Comparison of ENCODE assay signal across 11 mouse cellular contexts in the genomic region with DNA sequence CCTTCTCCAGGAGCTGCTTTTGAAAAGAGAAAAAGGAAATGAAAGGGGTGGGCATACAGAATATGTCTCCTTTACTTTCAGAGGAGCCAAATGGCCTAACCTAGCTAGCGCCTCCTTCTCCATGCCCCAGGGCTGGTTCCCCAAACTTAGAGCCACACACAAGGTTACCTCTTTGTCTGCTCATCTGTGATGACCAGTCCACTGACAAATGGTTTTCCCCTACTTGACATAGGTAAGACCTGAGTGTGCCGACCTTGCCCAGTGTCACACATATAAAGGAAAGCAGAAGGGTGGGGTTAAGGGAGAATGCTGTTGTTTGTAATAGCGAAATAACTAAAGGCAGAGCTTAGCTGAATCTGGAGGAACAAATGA. TPM values are rescaled to one million over a fixed set of nuclear protein-coding genes. Genes with fewer than 3 reads are reported as not detected.
DNase-seq lines count a peak whose midpoint lies in the region; ATAC-seq and TF ChIP-seq lines count a peak whose summit lies in the region.
"Had no signal": no experiment of that assay in that cellular context is flagged by ENCODE, and none has a peak within 500 bp of the region (broad histone marks: within the 10 kb centered on the region; RNA-seq: fewer than 3 reads in every experiment).

No protein-coding gene starts in this region.

- H3K4me1 ChIP-seq in hindbrain, embryonic 11.5 days (replicated peaks; ENCODE audit: control insufficient read depth, insufficient read depth, low read length), result peaks cover 18% of the 10 kb centered on the region
- H3K4me1 ChIP-seq in hindbrain, postnatal 0 days (ENCODE audit: insufficient read depth, low read length), result peaks cover 33% of the 10 kb centered on the region
- H3K4me1 ChIP-seq in ES-Bruce4 (ENCODE audit: control insufficient read depth, insufficient read depth, low read length), result peaks cover 14% of the 10 kb centered on the region
- H3K4me1 ChIP-seq in forebrain, embryonic 10.5 days, result peaks cover 75% of the 10 kb centered on the region
- H3K4me1 ChIP-seq in liver, embryonic 12.5 days, result peaks cover 100% of the 10 kb centered on the region

- no peak for TF ChIP-seq EP300 in ES-Bruce4 (IDR thresholded peaks at IDR 0.05; ENCODE audit: insufficient read depth, low read depth, low read length)

- TF ChIP-seq POLR2A in ES-Bruce4 (IDR thresholded peaks at IDR 0.05; ENCODE audit: insufficient read depth, low read length), result no peak

- no peak overlapping the region for H3K4me3 ChIP-seq in hindbrain, embryonic 11.5 days (ENCODE audit: low read depth, low read length)
- no peak overlapping the region for H3K4me3 ChIP-seq in hindbrain, postnatal 0 days (ENCODE audit: low read length)
- no peak overlapping the region for H3K4me3 ChIP-seq in ES-Bruce4 (ENCODE audit: low read depth, low read length)
- no peak overlapping the region for H3K4me3 ChIP-seq in forebrain, embryonic 10.5 days
- peak overlapping the region; percentile 41 for H3K4me3 ChIP-seq in liver, embryonic 12.5 days

- 79% methylated on average over 3 of the region's 3 CpGs for WGBS in hindbrain, embryonic 11.5 days
- 71% methylated on average over 3 of the region's 3 CpGs for WGBS in hindbrain, postnatal 0 days
- 84% methylated on average over 3 of the region's 3 CpGs for WGBS in forebrain, embryonic 10.5 days
- 55% methylated on average over 3 of the region's 3 CpGs for WGBS in liver, embryonic 12.5 days (ENCODE audit: insufficient replicate concordance)

- no peak for DNase-seq in hindbrain, embryonic 11.5 days (ENCODE audit: low spot score)
- DNase-seq in hindbrain, postnatal 0 days (ENCODE audit: low spot score), result no peak
- no peak for DNase-seq in forebrain, embryonic 10.5 days (ENCODE audit: extremely low spot score, low spot score)
- no peak for DNase-seq in testis, postnatal 10 days (ENCODE audit: low spot score)
- no peak for DNase-seq in gastrocnemius, postnatal 14 days
- DNase-seq in left cerebral cortex, postnatal 10 days (ENCODE audit: extremely low spot score in 1 of 2, low spot score in 2 of 2), result no peak
- DNase-seq: adrenal gland, postnatal 36 days had no signal

- intact Hi-C loops in gastrocnemius, postnatal 14 days (cut with DNase I; ENCODE audit: low total_unique reads), result no loop called here
- intact Hi-C loops in left cerebral cortex, postnatal 10 days (cut with DNase I), result loop anchor here (10.0 kb wide), 1 partner anchor 220 kb away; no protein-coding TSS in a partner anchor

- H3K27ac ChIP-seq in hindbrain, embryonic 11.5 days (ENCODE audit: low read depth, low read length), result peak overlapping the region; percentile 49; the same call in 1 of the 2 replicates
- no peak overlapping the region for H3K27ac ChIP-seq in hindbrain, postnatal 0 days
- peak overlapping the region; percentile 51; the same call in 1 of the 2 replicates for H3K27ac ChIP-seq in ES-Bruce4 (ENCODE audit: insufficient read depth, low read length)
- peak overlapping the region; percentile 54 for H3K27ac ChIP-seq in forebrain, embryonic 10.5 days
- H3K27ac ChIP-seq in liver, embryonic 12.5 days, result peak overlapping the region; percentile 95
- H3K27ac ChIP-seq: kidney, postnatal 0 days had no signal

- no peak for ATAC-seq in hindbrain, embryonic 11.5 days (ENCODE audit: low FRiP score)
- ATAC-seq in hindbrain, postnatal 0 days, result no peak
- no peak for ATAC-seq in liver, embryonic 12.5 days

- no peak overlapping the region for H3K4me2 ChIP-seq in hindbrain, embryonic 11.5 days (replicated peaks; ENCODE audit: low read depth, low read length)
- no peak overlapping the region for H3K4me2 ChIP-seq in hindbrain, postnatal 0 days (ENCODE audit: low read depth, low read length)
- peak overlapping the region; percentile 73 for H3K4me2 ChIP-seq in liver, embryonic 12.5 days

- no peaks in the 10 kb centered on the region for H3K9me3 ChIP-seq in hindbrain, embryonic 11.5 days (ENCODE audit: control insufficient read depth, low read length)
- no peaks in the 10 kb centered on the region for H3K9me3 ChIP-seq in hindbrain, postnatal 0 days (ENCODE audit: low read length)
- H3K9me3 ChIP-seq in ES-Bruce4 (replicated peaks; ENCODE audit: control insufficient read depth, insufficient read depth, low read length, poor library complexity, severe bottlenecking), result no peaks in the 10 kb centered on the region
- no peaks in the 10 kb centered on the region for H3K9me3 ChIP-seq in forebrain, embryonic 10.5 days
- no peaks in the 10 kb centered on the region for H3K9me3 ChIP-seq in liver, embryonic 12.5 days (replicated peaks)
- H3K9me3 ChIP-seq: G1E had no signal

- H3K36me3 ChIP-seq in hindbrain, embryonic 11.5 days (ENCODE audit: control insufficient read depth, insufficient read depth, low read length), result peaks cover 8% of the 10 kb centered on the region; the same call in 1 of the 2 replicates
- peaks cover 13% of the 10 kb centered on the region; the same call in 1 of the 2 replicates for H3K36me3 ChIP-seq in hindbrain, postnatal 0 days (ENCODE audit: insufficient read depth, low read length)
- no peaks in the 10 kb centered on the region for H3K36me3 ChIP-seq in ES-Bruce4 (ENCODE audit: control insufficient read depth, insufficient read depth, low read length, poor library complexity, severe bottlenecking)
- H3K36me3 ChIP-seq in forebrain, embryonic 10.5 days (replicated peaks), result peaks cover 94% of the 10 kb centered on the region
- peaks cover 91% of the 10 kb centered on the region for H3K36me3 ChIP-seq in liver, embryonic 12.5 days

- TF ChIP-seq CTCF in hindbrain, postnatal 0 days (IDR thresholded peaks at IDR 0.05; ENCODE audit: low read depth), result no peak
- TF ChIP-seq CTCF in ES-Bruce4 (IDR thresholded peaks at IDR 0.05; ENCODE audit: low read depth, low read length), result no peak

- H3K27me3 ChIP-seq in hindbrain, embryonic 11.5 days (ENCODE audit: control insufficient read depth, insufficient read depth, low read length), result no peaks in the 10 kb centered on the region
- H3K27me3 ChIP-seq in hindbrain, postnatal 0 days (ENCODE audit: insufficient read depth, low read length), result no peaks in the 10 kb centered on the region
- H3K27me3 ChIP-seq in ES-Bruce4 (ENCODE audit: control insufficient read depth, insufficient read depth, low read length, poor library complexity, severe bottlenecking), result no peaks in the 10 kb centered on the region
- no peaks in the 10 kb centered on the region for H3K27me3 ChIP-seq in forebrain, embryonic 10.5 days (ENCODE audit: poor library complexity, severe bottlenecking)
- no peaks in the 10 kb centered on the region for H3K27me3 ChIP-seq in liver, embryonic 12.5 days (replicated peaks)

- no peak overlapping the region for H3K9ac ChIP-seq in hindbrain, embryonic 11.5 days (ENCODE audit: low read depth, low read length)
- H3K9ac ChIP-seq in hindbrain, postnatal 0 days (replicated peaks; ENCODE audit: low read length), result no peak overlapping the region
- H3K9ac ChIP-seq in ES-Bruce4 (ENCODE audit: low read depth, poor library complexity, severe bottlenecking), result no peak overlapping the region
- peak overlapping the region; percentile 65 for H3K9ac ChIP-seq in liver, embryonic 12.5 days

RNA-seq across cellular contexts. Expression of a gene that starts 16.2 kb away (rescaled TPM):
- 12.0 and 14.1 TPM in 2 replicates for polyA plus RNA-seq in hindbrain, embryonic 11.5 days (2014; fragmentation: Nextera tagmentation; extraction: Ambion mirVana)
- 138 and 151 TPM in 2 replicates for total RNA-seq in hindbrain, postnatal 0 days (2014; rRNA removed)
- 33.5 and 34.0 TPM in 2 replicates for polyA plus RNA-seq in hindbrain, postnatal 0 days (2015; fragmentation: Nextera tagmentation; extraction: Ambion mirVana)
- polyA plus RNA-seq in ES-Bruce4 (2011; ENCODE audit: insufficient read depth, insufficient read length, low read depth, missing spikeins), result 11.0 and 11.1 TPM in 2 replicates
- polyA plus RNA-seq in forebrain, embryonic 10.5 days (2016; fragmentation: Nextera tagmentation; extraction: Ambion mirVana), result 7.9 and 8.8 TPM in 2 replicates
- polyA plus RNA-seq in liver, embryonic 12.5 days (2016; fragmentation: Nextera tagmentation; extraction: Ambion mirVana), result 342 and 350 TPM in 2 replicates
- 10 to 100 TPM; 19.4 to 22.9 TPM for total RNA-seq in gastrocnemius, postnatal 14 days (2021)
- 100 to 1,000 TPM; 141 to 143 TPM for total RNA-seq in left cerebral cortex, postnatal 10 days (2021)

RNA-seq across cellular contexts. Expression of a gene that starts 42.5 kb away (rescaled TPM):
- 11.5 and 12.3 TPM in 2 replicates for polyA plus RNA-seq in hindbrain, embryonic 11.5 days (2014; fragmentation: Nextera tagmentation; extraction: Ambion mirVana)
- 21.3 and 31.8 TPM in 2 replicates for total RNA-seq in hindbrain, postnatal 0 days (2014; rRNA removed)
- 5.7 and 6.2 TPM in 2 replicates for polyA plus RNA-seq in hindbrain, postnatal 0 days (2015; fragmentation: Nextera tagmentation; extraction: Ambion mirVana)
- polyA plus RNA-seq in ES-Bruce4 (2011; ENCODE audit: insufficient read depth, insufficient read length, low read depth, missing spikeins), result 19.9 and 22.5 TPM in 2 replicates
- 14.4 and 14.9 TPM in 2 replicates for polyA plus RNA-seq in forebrain, embryonic 10.5 days (2016; fragmentation: Nextera tagmentation; extraction: Ambion mirVana)
- 5.8 and 6.6 TPM in 2 replicates for polyA plus RNA-seq in liver, embryonic 12.5 days (2016; fragmentation: Nextera tagmentation; extraction: Ambion mirVana)
- 10 to 100 TPM; 12.2 to 13.8 TPM for total RNA-seq in gastrocnemius, postnatal 14 days (2021)
- 10 to 100 TPM; 27.2 to 28.4 TPM for total RNA-seq in left cerebral cortex, postnatal 10 days (2021)

RNA-seq across cellular contexts. Expression of a gene that starts 58.9 kb away (rescaled TPM):
- polyA plus RNA-seq in hindbrain, embryonic 11.5 days (2014; fragmentation: Nextera tagmentation; extraction: Ambion mirVana), result 33.1 and 39.3 TPM in 2 replicates
- 6.2 and 7.7 TPM in 2 replicates for total RNA-seq in hindbrain, postnatal 0 days (2014; rRNA removed)
- 7.4 and 7.9 TPM in 2 replicates for polyA plus RNA-seq in hindbrain, postnatal 0 days (2015; fragmentation: Nextera tagmentation; extraction: Ambion mirVana)
- polyA plus RNA-seq in ES-Bruce4 (2011; ENCODE audit: insufficient read depth, insufficient read length, low read depth, missing spikeins), result 20.0 and 21.7 TPM in 2 replicates
- polyA plus RNA-seq in forebrain, embryonic 10.5 days (2016; fragmentation: Nextera tagmentation; extraction: Ambion mirVana), result 49.9 TPM in 2 replicates
- 1.3 and 1.7 TPM in 2 replicates for polyA plus RNA-seq in liver, embryonic 12.5 days (2016; fragmentation: Nextera tagmentation; extraction: Ambion mirVana)
- 1 to 10 TPM; 1.1 to 1.5 TPM for total RNA-seq in gastrocnemius, postnatal 14 days (2021)
- total RNA-seq in left cerebral cortex, postnatal 10 days (2021), result 1 to 10 TPM; 1.1 to 1.3 TPM
- polyA plus RNA-seq: G1E had no signal
